Mouse (Mus musculus): ENCODE measurements around the gene Ccl19.

Ccl19 gene

DNA sequence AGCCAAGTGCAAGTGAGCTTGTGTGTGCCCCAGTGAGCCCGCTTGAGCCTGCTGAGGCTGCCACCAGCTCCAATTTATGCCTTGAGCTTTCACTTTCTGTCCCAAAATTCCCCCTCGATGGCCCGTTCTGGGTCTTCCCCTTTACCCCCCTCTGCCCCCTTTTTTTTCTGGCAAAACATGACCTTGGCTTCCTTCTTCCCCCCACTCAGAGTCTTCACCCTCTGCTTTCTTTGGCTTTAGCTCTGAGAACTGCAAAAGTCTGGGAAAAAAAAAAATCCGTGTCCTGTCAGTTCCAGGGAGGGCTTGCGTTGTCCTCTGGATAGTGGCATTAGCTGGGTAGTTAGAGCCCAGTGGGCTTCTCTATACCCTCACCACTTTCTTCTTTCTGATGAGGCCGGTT lies at the start of gene Ccl19:
Ccl19 (minus strand) TSS at position 101 of the 400 bp plus-strand sequence.
- WGBS, result no CpG with 5 or more reads among the region's 6 CpGs

DNA sequence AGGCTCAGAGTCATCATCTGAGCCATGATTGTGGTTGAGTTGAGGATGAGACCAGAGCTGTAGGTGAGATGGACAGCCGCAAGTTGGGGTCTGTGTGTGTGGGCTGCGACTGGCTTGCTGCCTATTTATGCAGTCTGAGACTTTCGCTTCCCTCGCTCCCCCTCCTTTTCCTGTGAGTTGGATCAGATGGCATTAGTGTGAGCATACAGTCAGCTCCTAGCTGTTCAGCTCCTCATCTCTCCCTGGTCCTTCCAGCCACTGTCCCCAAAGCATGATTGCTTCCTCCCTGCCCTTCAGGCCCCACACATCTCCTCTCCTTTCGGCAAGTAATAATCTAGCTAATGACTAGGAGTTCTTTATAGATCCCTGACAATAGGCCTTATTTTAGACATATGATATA lies 17.5 kb upstream of the Ccl19 start, which contains the start of gene Ccl21a:
Ccl21a (minus strand) TSS at position 101 of the 400 bp plus-strand sequence.
- no CpG with 5 or more reads among the region's 5 CpGs for WGBS

DNA sequence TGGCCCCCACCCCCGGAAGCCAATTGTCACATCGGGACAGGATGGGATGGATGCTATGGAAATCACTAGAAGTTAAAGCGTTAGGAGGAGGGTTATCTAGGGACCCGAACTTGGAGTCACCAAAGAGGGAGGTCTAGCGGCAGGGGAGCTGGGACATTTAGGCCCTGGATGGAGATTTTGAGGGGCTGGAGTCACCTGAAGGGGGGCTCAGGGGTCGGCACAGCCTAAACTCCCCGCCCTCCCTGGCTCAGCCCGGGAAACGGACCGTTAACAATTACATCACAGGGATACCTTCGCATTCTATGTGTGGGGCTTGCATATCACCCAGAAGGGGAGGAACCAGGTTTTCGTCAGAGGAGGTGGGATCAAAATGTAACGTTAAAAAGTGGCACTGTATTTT lies 21.1 kb downstream of the Ccl19 start, which contains the start of gene 4930578G10Rik:
4930578G10Rik (plus strand) TSS at position 301 of the 400 bp plus-strand sequence.
- no CpG with 5 or more reads among the region's 13 CpGs for WGBS
